Mouse (Mus musculus) mammary gland, adult 2 months (tissue): ENCODE results near the gene Sec61b. TPM values are rescaled to one million over a fixed set of nuclear protein-coding genes. Genes with fewer than 3 reads are reported as not detected.

Source experiments
- polyA plus RNA-seq: library from polyadenylated mRNA; depleted of rRNA; stranded (reverse); fragments of >200 nt; gene quantifications from 2 replicates; pipeline ENCODE4 v1.2.3, GENCODE M21; 2012; ENCODE audit warnings: low replicate concordance; rRNA removed

Sec61b gene
- polyA plus RNA-seq: 157 and 346 TPM in 2 replicates

DNA sequence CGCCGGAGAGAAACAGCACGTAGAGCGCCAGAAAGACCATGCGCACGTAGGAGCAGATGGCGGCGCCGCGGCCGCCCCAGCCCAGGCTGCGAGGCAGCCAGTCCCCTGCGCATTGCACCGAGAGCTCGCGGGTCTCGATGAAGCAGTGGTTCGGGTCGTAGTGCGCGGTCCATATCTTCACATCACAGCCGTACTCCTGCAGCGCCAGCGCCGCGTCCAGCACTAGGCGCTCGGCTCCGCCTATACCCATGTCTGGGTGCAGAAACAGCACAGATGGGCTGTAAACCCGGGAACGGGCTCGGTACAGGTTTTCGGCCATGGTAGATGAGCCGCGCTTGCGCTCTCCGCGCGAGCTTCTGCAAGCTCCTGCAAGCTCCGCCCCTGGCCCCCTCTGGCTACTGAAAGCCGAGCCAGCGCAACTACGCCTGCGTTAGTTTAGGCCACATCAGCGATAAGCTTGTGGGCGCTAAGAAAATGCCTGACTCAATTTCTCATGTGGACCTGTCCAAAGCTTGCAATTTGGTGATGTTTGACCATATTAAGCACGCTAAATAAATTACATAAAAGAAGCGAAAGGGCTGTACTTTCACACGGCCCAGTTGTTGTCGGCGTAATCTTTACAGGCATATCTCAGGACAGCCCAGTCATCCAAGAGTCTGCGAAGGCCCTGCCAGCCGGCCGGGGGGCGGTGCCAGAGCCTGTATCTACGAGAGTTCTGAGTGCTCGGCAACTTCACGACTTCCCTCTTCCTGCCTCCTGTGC is at the start of gene Sec61b, which contains the start of gene Alg2:
Sec61b (plus strand) TSS at position 691 of the 762 bp plus-strand sequence.
Alg2 (minus strand) TSS at position 366 of the 762 bp plus-strand sequence.

Other genes starting within 250 kb of the Sec61b start
- gene Tgfbr1, start 121.4 kb upstream of the Sec61b start, polyA plus RNA-seq: 3.6 and 11.6 TPM in 2 replicates
- gene Alg2, start 325 bp upstream of the Sec61b start, polyA plus RNA-seq: 21.0 and 22.2 TPM in 2 replicates